Mouse (Mus musculus): ENCODE measurements around the gene Ppfia1. TPM values are rescaled to one million over a fixed set of nuclear protein-coding genes. Genes with fewer than 3 reads are reported as not detected.

Ppfia1 gene
- total RNA-seq, 2 experiments from 2014 or later = 22.6 to 29.2 TPM

DNA sequence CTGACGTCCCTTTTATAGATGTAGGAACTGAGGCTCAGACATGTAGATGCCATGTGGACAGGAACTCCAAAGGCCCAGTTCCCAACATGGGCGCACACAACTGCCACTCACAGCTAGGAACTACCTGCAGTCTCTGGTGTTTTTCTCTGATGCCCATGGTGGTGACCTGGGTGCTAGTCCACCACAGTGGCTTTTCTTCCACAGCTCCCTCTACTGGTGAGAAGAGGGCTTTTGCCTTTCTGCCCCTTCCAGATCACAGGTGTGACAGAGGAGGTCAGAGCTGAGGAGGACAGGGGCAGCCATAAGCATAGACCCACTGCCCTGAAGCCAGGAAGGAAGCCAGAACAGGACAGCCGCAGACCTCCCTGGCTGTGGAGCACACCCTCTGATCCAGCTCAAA is 126.1 kb downstream of the Ppfia1 start:
- DNase-seq = no peak

Other genes starting within 250 kb of the Ppfia1 start
- 10 to 100 TPM; 18.7 to 22.1 TPM for gene Cttn, start 82.7 kb downstream of the Ppfia1 start, total RNA-seq (2021)
- 1 to 10 TPM; 1.9 to 2.5 TPM for gene Fadd, start 28.7 kb upstream of the Ppfia1 start, total RNA-seq (2021)
- gene Ano1, start 198.2 kb upstream of the Ppfia1 start, total RNA-seq (2021) = 1 to 10 TPM; 2.1 to 3.5 TPM

All from gastrocnemius, postnatal 25 days (tissue).